Mouse (Mus musculus): ENCODE data around the gene Gdpgp1. TPM values are rescaled to one million over a fixed set of nuclear protein-coding genes. Genes with fewer than 3 reads are reported as not detected.
A peak's percentile ranks its signal among the peaks of the same experiment; 100 is the strongest.

Gdpgp1 gene
- polyA plus RNA-seq, 1 experiment from 2014 or later, result 2.9 TPM

DNA sequence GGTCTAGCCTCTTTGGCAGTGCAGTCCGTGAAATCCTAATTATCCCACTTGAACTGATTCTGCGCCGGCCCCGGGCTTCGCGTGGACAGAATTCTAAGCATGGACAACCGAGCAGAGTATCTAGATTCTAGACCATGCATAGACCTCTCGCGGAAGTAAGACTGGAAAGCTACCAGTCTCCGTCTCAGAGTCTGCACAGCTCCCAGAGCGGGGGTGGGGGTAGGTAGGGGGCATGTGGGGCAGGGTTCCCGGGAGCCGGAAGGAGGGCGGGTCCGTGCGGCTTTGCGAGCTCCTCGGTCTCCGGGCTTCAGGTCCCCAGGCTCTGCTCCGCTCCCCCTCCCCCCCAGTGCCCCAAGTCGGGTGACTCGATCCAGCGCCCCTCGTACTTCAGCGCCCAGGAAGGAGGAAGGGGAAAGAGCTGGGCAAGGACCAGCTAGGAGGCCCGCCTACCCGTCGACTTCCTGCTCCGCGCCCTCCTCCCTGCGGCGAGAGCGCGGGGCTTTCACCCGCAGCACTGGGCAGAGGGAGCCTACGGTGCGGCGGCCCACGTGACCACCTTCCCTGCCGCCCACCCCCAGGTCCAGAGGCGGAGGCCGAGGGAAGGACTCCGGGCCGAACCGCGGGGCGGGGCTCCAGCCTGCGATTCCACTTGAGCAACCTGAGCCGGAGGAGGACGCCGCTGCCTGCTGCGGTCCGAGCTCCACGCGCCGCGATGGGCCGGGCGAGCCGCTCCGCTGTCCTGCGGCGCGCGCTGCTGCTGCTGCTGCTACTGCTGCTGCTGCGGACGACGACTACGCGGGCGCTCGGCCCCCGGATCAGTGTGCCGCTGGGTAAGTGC lies 34.5 kb upstream of the Gdpgp1 start:
- Histone ChIP-seq H3K4me2 (replicated peaks; ENCODE audit: low read depth) (peak overlapping the region; percentile 88), H3K4me3 (ENCODE audit: low read depth, low read length) (peak overlapping the region; percentile 70), H3K9ac (ENCODE audit: low read length) (peak overlapping the region; percentile 81), H3K9me3 (ENCODE audit: control insufficient read depth, low read length) (no peaks in the 10 kb centered on the region), H3K27ac (replicated peaks) (peak overlapping the region; percentile 96), H3K36me3 (ENCODE audit: control insufficient read depth, insufficient read depth, low read length) (no peaks in the 10 kb centered on the region), H3K4me1 (replicated peaks; ENCODE audit: control insufficient read depth, insufficient read depth) (peaks cover 8% of the 10 kb centered on the region), H3K27me3 (ENCODE audit: control insufficient read depth, insufficient read depth, low read length) (no peaks in the 10 kb centered on the region)
- DNase-seq (ENCODE audit: low spot score) (peak; percentile 90), ATAC-seq (ENCODE audit: low FRiP score, low TSS enrichment) (peak; percentile 85)
- WGBS, result under 1% methylated on average over 62 of the region's 74 CpGs
- TF ChIP-seq CTCF (IDR thresholded peaks at IDR 0.05; ENCODE audit: low read depth) (peak; percentile 20; the same call in 1 of the 2 replicates), EP300 (optimal IDR thresholded peaks at IDR 0.05) (no peak)

DNA sequence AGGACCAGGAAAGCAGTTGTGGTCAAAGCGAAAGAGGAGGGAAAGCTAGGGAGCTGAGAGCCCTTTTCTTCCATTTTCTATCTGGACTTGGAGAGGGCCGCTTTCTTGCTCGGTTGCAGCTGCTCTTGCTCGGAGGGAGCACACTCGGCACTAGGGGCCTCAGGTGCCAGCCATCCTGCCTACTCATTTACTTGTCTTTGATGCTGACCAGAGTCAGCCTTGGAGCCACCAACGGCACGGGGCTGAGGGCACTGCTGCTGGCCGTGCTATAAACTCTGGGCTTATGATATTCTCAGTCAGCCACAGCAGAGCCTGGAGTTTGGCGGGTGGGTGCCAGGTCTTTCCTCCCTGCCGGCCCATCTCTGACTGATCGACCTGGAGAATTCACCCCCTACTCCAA lies 33.8 kb upstream of the Gdpgp1 start:
- peaks cover 8% of the 10 kb centered on the region for H3K4me1 ChIP-seq (replicated peaks; ENCODE audit: control insufficient read depth, insufficient read depth)
- ATAC-seq (ENCODE audit: low FRiP score, low TSS enrichment) (no peak), DNase-seq (ENCODE audit: low spot score) (no peak)
- H3K9me3 ChIP-seq (ENCODE audit: control insufficient read depth, low read length), result no peaks in the 10 kb centered on the region
- H3K36me3 ChIP-seq (ENCODE audit: control insufficient read depth, insufficient read depth, low read length), result no peaks in the 10 kb centered on the region
- H3K4me3 ChIP-seq (ENCODE audit: low read depth, low read length), result peak overlapping the region; percentile 70
- H3K27me3 ChIP-seq (ENCODE audit: control insufficient read depth, insufficient read depth, low read length), result no peaks in the 10 kb centered on the region
- H3K9ac ChIP-seq (ENCODE audit: low read length), result peak overlapping the region; percentile 81
- under 1% methylated on average over 11 of the region's 11 CpGs for WGBS
- no peak for TF ChIP-seq EP300 (optimal IDR thresholded peaks at IDR 0.05)
- TF ChIP-seq CTCF (IDR thresholded peaks at IDR 0.05; ENCODE audit: low read depth), result no peak
- H3K4me2 ChIP-seq (replicated peaks; ENCODE audit: low read depth), result peak overlapping the region; percentile 88
- peak overlapping the region; percentile 96 for H3K27ac ChIP-seq (replicated peaks)

DNA sequence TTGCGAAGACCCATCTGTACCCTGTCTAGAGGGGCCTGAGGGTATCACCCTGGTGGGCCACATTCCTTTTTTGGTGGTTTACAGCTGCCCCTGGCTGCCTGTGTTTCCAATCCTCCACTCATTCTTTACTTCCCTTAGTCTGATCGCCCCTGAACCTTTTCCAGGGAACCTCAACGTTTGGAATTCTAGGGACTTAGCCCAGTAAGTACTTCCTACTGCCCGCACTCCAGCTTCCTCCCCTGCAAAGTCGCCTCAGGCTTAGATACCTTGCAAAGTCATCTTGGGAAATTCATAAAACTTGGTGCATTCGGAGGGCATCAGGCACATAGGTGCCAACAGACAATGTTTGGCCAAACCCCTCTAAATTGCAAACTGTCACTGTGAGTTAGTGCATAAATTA lies 33.4 kb upstream of the Gdpgp1 start:
- H3K4me3 ChIP-seq (ENCODE audit: low read depth, low read length), result peak overlapping the region; percentile 70
- peak overlapping the region; percentile 81 for H3K9ac ChIP-seq (ENCODE audit: low read length)
- 19% methylated on average over 6 of the region's 6 CpGs for WGBS
- H3K9me3 ChIP-seq (ENCODE audit: control insufficient read depth, low read length), result no peaks in the 10 kb centered on the region
- peaks cover 8% of the 10 kb centered on the region for H3K4me1 ChIP-seq (replicated peaks; ENCODE audit: control insufficient read depth, insufficient read depth)
- DNase-seq (ENCODE audit: low spot score) (no peak), ATAC-seq (ENCODE audit: low FRiP score, low TSS enrichment) (no peak)
- H3K27me3 ChIP-seq (ENCODE audit: control insufficient read depth, insufficient read depth, low read length), result no peaks in the 10 kb centered on the region
- H3K36me3 ChIP-seq (ENCODE audit: control insufficient read depth, insufficient read depth, low read length), result no peaks in the 10 kb centered on the region
- peak overlapping the region; percentile 88 for H3K4me2 ChIP-seq (replicated peaks; ENCODE audit: low read depth)
- TF ChIP-seq CTCF (IDR thresholded peaks at IDR 0.05; ENCODE audit: low read depth), result no peak
- no peak for TF ChIP-seq EP300 (optimal IDR thresholded peaks at IDR 0.05)
- H3K27ac ChIP-seq (replicated peaks), result peak overlapping the region; percentile 96

DNA sequence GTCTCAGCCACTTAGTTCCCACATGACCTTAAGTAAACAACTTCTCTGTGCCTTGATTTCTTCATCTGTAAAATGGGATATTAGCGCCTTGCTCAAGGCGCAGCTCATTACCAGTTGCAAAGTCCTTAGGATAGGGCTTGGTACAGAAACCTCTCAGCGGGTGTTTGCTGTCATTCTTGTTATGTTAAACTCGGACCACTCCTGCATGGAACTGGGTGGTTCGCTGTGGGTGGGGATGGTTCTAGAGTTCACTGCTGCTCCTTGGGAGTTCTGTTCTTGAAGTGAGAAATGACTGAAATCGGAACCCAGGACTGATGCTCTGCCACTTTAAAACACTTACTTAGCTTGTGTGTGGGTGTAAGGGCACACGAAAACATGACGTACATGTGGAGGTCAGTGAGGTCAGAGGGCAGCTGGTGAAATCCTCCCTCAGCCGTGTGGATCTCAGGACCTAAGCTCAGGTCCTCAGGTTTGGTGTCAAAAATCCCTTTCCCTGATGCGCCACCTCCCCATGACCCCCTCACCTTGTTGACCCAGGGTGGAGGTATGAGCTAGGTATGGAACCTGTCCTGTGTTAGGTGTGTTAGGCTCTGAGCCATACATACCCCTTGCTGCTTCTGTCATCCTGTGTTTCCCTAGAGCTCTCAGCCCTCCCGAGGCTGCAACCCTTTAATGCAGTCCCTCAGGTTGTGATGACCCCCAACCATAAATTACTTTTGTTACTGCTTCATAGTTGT lies 32.6 kb upstream of the Gdpgp1 start:
- H3K36me3 ChIP-seq (ENCODE audit: control insufficient read depth, insufficient read depth, low read length), result no peaks in the 10 kb centered on the region
- H3K27me3 ChIP-seq (ENCODE audit: control insufficient read depth, insufficient read depth, low read length), result no peaks in the 10 kb centered on the region
- peak overlapping the region; percentile 88 for H3K4me2 ChIP-seq (replicated peaks; ENCODE audit: low read depth)
- no peak overlapping the region for H3K9ac ChIP-seq (ENCODE audit: low read length)
- peaks cover 8% of the 10 kb centered on the region for H3K4me1 ChIP-seq (replicated peaks; ENCODE audit: control insufficient read depth, insufficient read depth)
- 0 out of 2 replicates have a peak overlapping the region, but pooled peaks have one; percentile 70 for H3K4me3 ChIP-seq (ENCODE audit: low read depth, low read length)
- 0 out of 2 replicates have a peak overlapping the region, but pooled peaks have one; percentile 46 for H3K27ac ChIP-seq (replicated peaks)
- DNase-seq (ENCODE audit: low spot score), result no peak
- no peak for ATAC-seq (ENCODE audit: low FRiP score, low TSS enrichment)
- TF ChIP-seq EP300 (optimal IDR thresholded peaks at IDR 0.05) (no peak), CTCF (IDR thresholded peaks at IDR 0.05; ENCODE audit: low read depth) (no peak)
- WGBS, result 51% methylated on average over 11 of the region's 11 CpGs
- no peaks in the 10 kb centered on the region for H3K9me3 ChIP-seq (ENCODE audit: control insufficient read depth, low read length)

DNA sequence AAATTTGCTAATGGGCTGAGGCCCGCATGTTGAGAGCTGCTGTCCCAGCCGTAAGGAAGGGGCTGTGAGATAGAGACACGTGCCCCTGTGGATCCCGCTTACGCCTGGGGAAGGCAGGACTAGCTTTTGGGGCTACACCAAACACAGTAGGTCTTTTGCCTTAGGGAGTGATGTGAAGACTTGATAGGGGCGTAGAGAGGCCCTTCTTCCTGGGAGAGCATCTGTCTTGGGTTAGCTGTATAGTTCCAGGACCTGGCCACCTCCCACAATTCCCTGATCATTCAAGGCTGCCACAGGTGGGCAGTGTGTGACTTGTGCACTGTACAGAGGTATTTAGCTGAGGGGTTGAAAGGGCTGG lies 32.1 kb upstream of the Gdpgp1 start:
- 80% methylated on average over 6 of the region's 6 CpGs for WGBS
- H3K4me2 ChIP-seq (replicated peaks; ENCODE audit: low read depth), result peak overlapping the region; percentile 88; the same call in 1 of the 2 replicates
- 0 out of 2 replicates have a peak overlapping the region, but pooled peaks have one; percentile 46 for H3K27ac ChIP-seq (replicated peaks)
- ATAC-seq (ENCODE audit: low FRiP score, low TSS enrichment) (no peak), DNase-seq (ENCODE audit: low spot score) (no peak)
- no peaks in the 10 kb centered on the region for H3K27me3 ChIP-seq (ENCODE audit: control insufficient read depth, insufficient read depth, low read length)
- H3K36me3 ChIP-seq (ENCODE audit: control insufficient read depth, insufficient read depth, low read length), result no peaks in the 10 kb centered on the region
- H3K9ac ChIP-seq (ENCODE audit: low read length), result no peak overlapping the region
- TF ChIP-seq CTCF (IDR thresholded peaks at IDR 0.05; ENCODE audit: low read depth) (peak; percentile 37), EP300 (optimal IDR thresholded peaks at IDR 0.05) (no peak)
- peaks cover 8% of the 10 kb centered on the region for H3K4me1 ChIP-seq (replicated peaks; ENCODE audit: control insufficient read depth, insufficient read depth)
- no peaks in the 10 kb centered on the region for H3K9me3 ChIP-seq (ENCODE audit: control insufficient read depth, low read length)
- H3K4me3 ChIP-seq (ENCODE audit: low read depth, low read length), result no peak overlapping the region
